Mouse (Mus musculus) retina, postnatal 7 days (tissue): ENCODE results near the gene Avil.
"Not testable (repeated sequence)": the region's sequence is repeated elsewhere in the genome, so short reads cannot be mapped to it uniquely, and the experiment has no call there.

Experiments
- DNase-seq: peaks from one replicate; pipeline ENCODE4 v3.0.0-alpha.2; 2012; ENCODE audit warnings: low read depth, low spot score

Avil gene

DNA sequence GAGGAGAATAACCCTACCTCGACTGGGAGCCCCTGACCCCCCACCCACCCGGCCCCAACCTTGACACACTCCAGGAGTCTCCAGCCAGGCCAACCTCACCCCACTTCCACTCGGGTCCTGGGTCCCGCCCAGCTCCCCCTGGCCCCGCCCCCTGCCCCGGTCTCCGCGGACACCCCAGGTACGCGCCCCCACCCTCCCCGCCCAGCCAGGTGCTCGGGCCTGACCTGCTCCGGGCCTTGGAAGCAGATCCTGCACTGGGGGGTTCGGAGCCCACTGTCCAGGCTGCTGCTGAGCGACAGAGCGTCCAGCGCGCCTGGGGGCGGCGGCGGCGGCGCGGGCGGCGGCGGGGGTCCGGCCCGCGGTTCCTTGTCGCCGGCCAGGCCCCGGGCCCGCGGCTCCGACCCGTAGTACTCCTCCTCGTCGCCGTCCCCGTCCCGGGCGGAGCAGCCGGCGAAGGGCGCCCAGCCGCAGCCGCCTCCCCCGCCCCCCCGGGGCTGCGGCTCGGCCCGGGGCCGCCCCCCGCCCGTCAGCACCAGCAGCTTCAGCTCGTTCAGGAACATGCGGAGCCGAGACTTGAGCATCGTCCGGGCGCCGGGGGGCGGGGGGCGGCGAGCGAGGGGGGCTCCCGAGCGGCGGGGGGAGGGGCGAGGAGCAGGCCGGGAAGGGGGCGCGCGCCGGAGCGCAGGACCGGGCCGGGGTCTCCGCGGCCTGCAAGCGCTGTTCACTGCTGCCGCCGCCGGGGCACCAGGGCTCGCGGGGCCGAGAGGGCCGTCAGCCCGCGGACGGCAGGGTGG lies 58.9 kb downstream of the Avil start:
- no peak for DNase-seq

DNA sequence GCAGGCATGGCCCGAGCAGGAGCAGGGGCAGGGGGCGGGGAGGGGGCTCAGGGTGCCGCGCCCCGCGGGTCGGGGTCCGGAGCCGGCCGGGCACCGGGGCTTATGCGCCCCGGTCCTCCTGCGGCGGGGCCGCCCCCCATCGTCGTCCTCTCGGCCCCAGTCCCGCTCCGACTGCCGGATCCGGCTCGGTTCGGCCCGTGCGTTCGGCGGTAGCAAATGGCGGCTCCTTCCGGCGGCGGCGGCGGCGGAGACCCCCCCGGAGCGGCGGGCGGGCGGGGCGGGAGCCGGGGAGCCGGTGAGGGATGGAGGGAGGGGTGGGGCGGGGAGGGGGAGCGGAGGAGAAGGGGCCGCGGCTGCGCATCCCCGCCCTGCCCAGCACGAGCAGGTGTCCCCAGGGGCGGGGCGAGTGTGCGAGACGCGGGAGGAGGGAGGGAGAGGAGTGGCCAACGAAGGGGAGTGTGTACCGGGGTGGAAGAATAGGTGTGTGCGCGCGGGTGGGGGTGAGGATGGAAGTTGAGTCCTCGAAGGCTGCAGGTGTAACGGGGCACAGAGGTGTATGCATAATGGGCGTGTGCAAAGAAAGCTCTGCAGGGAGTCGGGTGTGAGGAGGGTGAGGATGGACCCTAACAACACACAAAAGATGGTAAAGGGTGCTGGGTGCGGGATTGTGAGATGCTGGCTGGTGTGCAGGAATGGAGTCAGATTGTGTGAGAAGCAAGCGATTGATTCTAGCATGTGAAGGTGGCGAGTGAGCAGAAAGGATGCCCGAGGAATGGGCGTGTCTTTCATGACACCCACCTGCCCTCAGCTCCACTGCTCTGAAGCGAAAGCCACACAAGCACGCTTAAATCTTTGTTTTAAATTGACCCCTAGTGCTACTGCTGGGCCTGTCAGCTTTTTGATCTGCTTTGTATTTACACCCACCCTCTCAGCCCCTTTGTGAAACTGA lies 59.7 kb downstream of the Avil start, which contains the start of gene March9:
Gene March9, minus strand, starts transcription at position 217 of the 949 bp plus-strand sequence.
- peak; percentile 57 for DNase-seq

DNA sequence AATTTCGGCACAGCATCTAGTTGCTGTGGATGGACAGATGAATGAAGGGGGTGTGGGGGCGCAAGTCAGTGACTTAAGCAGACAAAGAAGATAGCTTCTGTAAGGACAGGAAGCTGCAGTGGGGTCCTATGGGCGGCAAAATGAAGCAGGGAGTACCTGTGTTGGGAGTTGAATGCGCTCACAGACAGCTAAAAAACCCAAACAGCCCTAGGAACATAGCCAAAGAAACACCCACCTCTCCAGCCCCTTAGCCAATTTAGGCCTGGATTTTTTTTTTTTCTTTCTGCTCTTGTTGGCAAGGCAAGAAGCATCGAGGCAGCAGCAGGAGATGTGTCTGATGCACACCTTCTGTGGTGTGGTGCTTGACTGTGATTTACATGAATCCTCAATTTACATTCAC lies 60.6 kb downstream of the Avil start:
- no peak for DNase-seq

DNA sequence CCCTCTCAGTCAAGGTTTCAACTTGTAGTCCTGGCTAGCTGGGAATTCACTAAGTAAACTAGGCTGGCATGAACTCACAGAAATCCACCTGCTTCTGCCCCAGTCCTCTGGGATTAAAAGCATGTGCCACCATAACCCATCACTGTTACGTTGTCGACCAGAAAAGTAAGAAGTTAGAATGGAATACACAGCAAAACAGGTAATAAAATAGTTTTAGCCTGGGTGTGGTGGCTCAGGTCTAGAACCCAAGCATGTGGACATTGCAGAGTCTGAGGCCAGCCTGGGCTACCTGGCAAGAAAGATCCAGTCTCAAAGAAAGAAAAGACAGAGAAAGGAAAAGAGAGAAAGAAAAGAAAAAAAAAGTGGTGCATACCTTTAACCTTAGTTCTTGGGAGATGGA lies 61.0 kb downstream of the Avil start:
- DNase-seq = no peak

DNA sequence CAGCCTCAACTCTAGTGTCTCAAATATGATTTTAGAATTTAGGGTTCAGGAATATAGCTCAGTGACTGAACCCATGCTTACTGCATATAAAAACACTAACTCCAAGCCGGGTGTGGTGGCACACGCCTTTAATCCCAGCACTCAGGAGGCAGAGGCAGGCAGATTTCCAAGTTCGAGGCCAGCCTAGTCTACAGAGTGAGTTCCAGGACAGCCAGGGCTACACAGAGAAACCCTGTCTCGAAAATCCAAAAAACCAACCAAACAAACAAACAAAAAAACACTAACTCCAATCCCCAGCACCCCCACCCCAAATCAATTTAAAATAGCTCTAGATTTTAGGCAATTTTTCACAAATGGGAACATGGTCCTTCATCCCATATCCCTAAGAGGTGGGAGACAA lies 61.6 kb downstream of the Avil start:
- not testable (repeated sequence) for DNase-seq

DNA sequence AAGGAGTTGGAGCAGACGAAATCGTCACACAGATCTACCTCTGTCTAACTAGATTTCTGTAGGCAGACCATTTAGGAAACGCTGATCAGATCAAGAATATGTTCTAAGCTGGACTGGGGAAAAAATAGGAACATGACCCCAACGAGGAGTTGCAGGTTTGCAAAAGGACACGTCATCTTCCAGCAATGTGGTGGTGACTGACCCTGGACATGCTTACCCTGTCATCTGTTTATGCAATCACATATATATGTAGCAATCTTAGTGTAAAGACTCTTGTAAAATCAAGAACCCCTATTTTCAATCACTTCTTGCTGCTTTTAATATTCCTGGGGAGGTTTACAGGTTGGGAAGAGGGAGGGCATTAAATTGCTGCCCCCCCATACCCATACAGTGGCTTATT lies 62.0 kb downstream of the Avil start:
- DNase-seq = no peak

DNA sequence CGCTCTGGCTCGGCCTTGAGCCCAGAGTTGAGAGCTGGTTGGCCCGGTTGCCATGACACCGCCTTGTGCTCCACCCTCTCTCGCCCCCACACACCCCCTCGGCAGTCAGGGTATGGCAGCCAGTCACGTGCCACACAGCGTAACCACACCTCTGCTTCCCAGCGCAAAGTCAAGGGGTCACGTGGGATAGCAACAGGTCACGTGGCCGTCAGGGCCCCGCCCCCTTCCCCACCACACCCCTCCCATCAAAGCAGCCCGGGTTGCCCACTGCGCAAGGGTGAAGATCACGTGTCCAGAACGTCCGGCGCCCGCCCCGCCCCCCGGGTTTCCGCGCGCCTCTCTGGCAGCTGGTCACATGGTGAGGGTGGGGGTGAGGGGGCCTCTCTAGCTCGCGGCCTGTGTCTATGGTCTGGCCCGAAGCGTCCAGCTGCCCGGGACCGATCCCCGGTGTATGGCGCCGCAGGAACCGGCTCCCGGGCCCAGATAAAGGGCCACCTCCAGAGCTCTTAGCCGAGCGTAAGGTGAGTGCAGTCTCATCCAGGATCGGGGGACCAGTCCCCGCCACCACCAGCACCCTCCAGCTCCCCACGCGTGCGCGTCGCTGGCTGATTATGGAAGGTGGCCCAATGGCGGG lies 62.8 kb downstream of the Avil start, which contains the start of gene Cdk4:
Gene Cdk4, plus strand, starts transcription at position 296 of the 634 bp plus-strand sequence.
- peak; percentile 96 for DNase-seq

DNA sequence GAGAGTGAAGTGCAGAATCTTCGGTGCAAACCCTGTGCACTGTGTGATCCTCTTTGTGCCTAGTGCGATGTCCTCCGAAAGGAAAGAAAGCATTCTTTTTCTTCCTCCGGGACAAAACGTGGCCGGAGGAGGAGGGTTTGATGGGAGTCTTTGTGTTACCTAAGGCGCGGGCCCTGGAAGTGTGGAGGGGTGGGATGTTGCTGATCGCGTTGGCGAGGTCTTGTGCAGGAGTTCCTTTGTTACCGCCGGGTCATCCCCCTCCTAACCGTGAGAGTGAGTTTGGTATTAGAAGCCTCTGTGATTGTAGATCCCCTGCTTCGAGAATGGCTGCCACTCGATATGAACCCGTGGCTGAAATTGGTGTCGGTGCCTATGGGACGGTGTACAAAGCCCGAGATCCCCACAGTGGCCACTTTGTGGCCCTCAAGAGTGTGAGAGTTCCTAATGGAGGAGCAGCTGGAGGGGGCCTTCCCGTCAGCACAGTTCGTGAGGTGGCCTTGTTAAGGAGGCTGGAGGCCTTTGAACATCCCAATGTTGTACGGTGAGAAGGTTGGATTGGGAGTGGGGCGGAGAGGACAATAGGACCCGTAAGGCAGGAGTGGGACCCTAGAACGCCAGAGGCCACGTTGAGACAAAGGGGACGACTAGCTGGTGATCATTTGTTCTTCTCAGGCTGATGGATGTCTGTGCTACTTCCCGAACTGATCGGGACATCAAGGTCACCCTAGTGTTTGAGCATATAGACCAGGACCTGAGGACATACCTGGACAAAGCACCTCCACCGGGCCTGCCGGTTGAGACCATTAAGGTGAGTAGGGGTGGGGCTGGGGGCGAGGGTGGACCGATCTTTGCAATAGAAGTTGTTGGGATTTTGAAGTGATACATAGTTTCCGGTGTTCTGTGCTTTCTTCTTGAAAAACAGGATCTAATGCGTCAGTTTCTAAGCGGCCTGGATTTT lies 63.7 kb downstream of the Avil start:
- DNase-seq = no peak

DNA sequence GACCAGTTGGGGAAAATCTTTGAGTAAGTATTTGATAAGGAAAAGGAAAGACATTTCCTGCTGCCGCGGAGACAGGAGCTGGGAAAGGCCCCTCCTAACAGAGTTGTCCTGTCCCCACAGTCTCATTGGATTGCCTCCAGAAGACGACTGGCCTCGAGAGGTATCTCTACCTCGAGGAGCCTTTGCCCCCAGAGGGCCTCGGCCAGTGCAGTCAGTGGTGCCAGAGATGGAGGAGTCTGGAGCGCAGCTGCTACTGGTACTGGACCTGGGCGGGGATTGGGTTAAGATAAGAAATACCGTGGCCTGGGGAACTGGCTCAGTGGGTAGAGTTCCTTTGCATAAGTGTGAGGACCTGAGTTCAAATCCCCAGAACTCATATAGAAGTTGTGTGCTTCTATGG lies 65.5 kb downstream of the Avil start:
- DNase-seq = no peak

DNA sequence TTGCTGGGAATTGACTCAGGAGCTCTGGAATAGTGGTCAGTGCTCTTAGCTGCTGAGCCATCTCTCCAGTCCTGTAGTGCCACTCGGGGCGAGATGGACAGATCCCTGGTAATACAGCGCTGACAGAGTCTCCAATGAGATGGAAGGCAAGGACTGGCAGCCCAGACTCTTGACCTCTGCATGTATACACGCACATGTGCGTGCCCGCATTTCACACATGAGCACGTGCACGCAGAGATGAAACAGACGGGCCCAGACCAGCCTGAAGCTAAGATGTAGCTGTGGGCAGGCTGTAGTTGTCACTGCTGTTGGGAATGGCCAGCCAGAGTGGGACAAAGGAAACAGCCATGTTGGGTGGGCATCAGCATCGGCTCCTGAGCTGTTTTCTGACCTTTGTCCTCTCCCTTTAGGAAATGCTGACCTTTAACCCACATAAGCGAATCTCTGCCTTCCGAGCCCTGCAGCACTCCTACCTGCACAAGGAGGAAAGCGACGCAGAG lies 66.1 kb downstream of the Avil start:
- DNase-seq = no peak

DNA sequence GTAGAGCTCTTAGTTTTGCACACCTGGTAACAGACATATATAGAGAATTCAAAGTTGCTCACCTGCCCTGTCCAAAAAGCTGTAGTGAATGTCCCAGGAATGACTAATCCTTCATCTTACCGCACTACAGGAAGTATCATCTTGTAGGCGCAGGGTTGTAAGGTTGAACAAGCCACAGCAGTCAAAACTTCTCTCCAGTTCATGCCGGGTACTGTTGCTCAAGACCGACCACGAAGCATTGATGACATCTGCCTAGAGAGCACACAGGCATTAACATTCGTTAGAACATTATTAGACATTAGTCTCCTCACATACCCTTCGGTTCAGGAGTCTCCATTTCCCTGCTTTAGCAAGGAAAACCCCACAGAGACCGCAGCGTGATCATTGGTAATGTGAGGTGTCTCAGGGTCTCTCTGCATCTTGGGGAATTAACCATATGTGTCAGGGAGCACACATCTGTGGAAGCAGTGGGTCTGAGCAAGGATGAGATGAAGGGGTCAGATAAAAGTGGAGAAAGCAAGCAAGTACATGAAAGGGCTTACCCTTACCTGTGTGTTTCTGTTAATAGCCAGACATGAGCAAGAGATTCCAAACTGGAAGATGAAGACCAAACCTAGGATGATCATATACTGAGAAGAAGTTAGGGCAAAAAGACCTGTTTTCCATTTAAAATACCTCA lies 68.0 kb downstream of the Avil start:
- DNase-seq = no peak

DNA sequence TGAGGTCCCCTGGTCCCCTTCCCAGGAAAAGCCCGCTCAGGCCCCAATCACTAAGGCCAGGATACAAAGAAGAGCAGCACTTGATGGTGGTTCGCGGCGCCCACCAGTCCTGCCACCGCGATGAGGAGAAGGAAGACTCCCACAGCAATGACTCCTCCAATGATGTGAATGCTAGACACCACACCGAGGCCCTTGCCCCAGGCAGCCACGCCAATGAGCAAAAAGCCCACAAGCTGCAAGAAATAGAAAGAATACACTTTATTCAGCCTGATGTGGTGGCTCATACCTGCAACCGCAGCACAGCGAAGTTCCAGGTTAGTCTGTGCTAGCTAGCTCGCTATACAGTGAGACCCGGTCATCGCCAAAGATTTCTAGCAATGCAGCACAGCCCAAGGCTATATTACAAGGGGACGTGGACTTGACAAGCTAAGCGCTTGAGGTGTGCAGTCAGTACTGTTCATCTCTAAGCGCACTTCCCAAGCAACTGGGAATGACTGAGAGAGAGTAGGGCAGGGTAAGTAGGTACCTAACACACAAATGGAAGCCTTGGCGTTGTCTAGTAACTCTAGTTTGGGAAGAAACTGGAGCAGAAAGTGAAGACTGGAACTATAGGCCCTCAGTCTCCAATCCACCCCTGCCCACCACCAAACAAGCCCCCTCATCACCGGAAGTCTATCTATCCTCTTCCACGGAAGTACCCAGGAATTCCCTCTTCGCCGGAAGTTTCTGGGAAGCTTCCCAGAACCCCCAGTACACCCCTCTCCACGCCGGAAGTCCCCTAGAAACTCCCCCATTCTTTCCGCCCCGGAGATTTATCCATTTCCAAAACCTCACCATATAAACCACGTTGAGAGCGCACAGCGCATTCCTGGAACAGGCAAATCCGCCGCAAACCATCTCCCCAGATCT lies 69.0 kb downstream of the Avil start:
- no peak for DNase-seq
